Mouse (Mus musculus) c-Kit-positive CD71-positive TER-119-positive erythroid progenitor cells, embryonic 14.5 days (primary cell): ENCODE data around the gene Pelo.
A peak's percentile ranks its signal among the peaks of the same experiment; 100 is the strongest.

Source experiments
- DNase-seq: peaks from one replicate; pipeline ENCODE4 v3.0.0-alpha.2; 2013; ENCODE audit warnings: low spot score

Gene Pelo

GRCm38 (mm10) chr13:115096216-115096615, 6.2 kb upstream of the Pelo start:
- no peak for DNase-seq

GRCm38 (mm10) chr13:115095392-115095791, 5.4 kb upstream of the Pelo start:
- no peak for DNase-seq

- no peak for DNase-seq
Measured at GRCm38 (mm10) chr13:115091511-115091910, 1.5 kb upstream of the Pelo start.

DNA sequence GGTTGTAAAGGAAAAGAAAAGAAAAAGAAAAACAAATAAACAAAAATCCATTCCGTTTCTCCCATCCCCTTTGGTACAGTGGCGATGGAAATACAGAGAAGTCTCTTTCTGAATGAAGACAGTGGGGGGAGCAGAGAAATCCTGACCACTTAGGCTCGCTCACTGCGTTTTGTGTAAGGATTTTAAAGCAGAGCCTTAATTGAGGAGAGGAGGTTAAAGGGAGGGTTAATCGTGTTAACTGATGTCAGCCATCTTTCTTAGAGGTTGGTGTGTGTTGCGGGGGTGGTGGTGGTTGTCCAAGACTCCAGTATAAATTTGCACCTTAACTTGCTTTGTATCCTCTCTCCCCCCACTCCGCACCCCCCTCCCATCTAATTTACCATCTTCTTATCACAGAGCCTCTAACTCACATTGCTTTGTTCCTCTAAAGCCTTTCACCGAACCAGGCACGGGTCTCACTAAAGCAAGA, 1.0 kb upstream of the Pelo start:
- DNase-seq: no peak

DNA sequence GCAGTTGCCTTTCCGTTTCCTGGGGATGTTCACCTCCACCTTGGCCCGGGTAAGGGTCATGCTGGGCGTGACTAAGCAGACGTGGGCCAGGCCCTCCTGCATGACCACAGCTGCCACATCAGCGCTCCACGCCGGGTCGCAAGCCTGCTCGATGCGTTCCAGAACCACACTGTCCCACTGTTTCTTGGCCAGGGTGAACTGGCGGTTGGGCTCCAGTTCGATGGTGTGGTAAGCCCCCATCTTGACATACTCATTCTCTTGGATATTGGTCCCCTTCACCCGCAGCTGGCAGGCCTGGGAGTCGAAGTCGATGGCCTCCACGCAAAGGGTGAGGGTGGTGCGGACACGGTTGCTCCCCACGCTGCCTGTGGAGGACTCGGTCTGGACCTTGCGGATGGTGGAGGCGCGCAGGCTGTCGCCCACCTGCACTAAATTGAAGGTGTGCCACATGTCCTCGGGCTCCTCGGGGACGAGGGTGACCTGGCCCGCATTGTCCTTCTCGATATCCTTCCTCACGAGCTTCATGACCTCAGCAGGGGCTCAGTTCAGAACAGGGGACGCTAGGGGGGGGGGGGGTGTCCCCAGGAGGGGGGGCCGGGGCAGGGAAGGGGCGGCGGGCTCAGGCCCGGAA, 476 bp downstream of the Pelo start:
- DNase-seq: peak; percentile 23

GRCm38 (mm10) chr13:115089020-115089394, 979 bp downstream of the Pelo start:
- no peak for DNase-seq

GRCm38 (mm10) chr13:115085974-115086373, 4.0 kb downstream of the Pelo start:
- DNase-seq: no peak

- DNase-seq: no peak
Measured at GRCm38 (mm10) chr13:115082339-115082738, 7.6 kb downstream of the Pelo start.

GRCm38 (mm10) chr13:115079996-115080585, 9.9 kb downstream of the Pelo start:
- DNase-seq: no peak

DNA sequence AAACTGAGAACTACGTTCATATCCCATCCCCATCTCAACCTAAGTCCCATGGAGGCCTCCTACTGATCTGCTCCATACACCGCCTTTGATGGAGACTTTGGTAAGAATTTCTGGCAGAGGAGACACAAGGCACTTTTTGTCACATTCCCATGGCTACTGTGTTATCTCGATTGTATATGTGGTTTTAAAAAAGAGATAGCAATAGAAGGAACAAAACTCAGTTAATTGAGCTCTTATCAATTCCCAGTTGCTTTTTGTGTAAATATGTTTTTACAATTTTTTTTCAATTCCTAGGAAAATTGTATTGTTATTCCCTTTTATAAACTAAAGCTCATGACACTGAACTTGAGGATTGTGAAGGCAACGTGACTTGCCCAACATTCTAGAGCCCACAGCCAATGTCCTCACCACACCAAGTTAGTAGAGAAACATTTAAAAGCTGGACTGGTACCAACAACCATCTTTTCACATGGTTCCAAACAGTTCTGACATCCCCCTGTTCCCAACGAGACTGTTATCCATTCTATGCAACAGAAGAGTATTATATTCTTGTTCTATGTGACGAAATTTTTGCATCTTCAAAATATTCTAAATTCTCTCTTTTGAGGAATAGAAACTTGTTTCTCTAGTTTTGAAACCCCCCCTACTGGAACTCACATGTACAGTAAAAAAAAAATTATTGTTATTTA, 10.8 kb downstream of the Pelo start:
- no peak for DNase-seq

- no peak for DNase-seq
Measured at GRCm38 (mm10) chr13:115077346-115078134, 12.4 kb downstream of the Pelo start.

GRCm38 (mm10) chr13:115072386-115072785, 17.6 kb downstream of the Pelo start:
- no peak for DNase-seq

GRCm38 (mm10) chr13:115071431-115071830, 18.6 kb downstream of the Pelo start:
- DNase-seq: no peak

DNA sequence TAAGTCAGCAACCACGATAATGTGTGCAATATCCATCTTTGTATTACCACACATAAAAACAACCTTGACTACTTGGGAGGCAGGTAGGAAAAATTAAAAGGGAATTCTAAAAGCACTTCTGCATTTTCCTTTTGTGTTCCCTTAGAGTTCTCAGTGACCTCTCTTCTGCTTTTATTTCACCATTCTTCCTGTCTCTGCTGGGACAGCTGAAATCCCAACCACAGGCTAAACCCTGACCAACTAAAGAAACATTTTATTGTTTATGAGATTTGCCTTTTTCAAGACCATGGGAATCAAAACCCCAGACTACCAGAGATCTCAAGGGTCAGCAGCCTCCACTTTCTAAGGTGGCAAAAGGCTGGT, 22.0 kb downstream of the Pelo start:
- DNase-seq: no peak

GRCm38 (mm10) chr13:115067324-115067967, 22.5 kb downstream of the Pelo start:
- DNase-seq: no peak

DNA sequence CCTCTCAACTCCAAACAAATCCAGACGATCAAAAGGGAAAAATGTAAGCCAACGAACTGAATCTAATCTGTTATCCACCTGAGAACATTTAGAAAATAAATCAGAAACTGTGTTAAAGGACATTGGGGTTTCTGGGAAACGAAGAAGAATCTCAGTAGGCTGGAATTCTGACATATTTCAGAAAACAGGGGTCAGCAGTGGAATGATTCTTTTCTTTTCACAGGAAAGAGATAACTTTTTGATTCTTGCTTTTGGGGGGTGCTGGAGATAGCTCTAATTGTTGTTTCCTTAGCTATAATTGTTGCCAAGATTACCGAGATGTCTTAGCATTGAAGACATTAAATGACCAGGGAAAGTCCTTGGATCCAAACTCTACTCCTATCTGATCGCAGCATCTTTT, 32.4 kb downstream of the Pelo start:
- no peak for DNase-seq

DNA sequence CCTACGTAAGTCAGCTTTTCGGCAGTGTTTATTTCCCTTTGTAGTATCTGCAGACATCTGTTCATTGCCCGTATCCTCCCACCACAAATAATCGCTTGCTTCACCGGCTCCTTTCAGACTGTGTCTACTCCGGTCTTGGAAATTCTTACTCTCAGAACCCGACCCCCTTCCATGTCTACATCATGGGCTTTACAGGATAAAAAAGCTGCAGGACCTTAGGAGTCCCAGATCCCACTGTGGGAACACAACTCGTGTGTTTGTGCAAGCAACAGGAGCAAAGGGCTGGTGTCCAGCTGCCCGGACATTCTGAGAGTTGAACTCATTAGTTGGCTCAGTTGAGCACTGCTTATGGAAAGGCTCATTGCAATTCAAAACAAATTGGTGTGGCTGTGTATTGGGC, 35.2 kb downstream of the Pelo start:
- no peak for DNase-seq

- DNase-seq: no peak
Measured at GRCm38 (mm10) chr13:115052568-115052967, 37.4 kb downstream of the Pelo start.

DNA sequence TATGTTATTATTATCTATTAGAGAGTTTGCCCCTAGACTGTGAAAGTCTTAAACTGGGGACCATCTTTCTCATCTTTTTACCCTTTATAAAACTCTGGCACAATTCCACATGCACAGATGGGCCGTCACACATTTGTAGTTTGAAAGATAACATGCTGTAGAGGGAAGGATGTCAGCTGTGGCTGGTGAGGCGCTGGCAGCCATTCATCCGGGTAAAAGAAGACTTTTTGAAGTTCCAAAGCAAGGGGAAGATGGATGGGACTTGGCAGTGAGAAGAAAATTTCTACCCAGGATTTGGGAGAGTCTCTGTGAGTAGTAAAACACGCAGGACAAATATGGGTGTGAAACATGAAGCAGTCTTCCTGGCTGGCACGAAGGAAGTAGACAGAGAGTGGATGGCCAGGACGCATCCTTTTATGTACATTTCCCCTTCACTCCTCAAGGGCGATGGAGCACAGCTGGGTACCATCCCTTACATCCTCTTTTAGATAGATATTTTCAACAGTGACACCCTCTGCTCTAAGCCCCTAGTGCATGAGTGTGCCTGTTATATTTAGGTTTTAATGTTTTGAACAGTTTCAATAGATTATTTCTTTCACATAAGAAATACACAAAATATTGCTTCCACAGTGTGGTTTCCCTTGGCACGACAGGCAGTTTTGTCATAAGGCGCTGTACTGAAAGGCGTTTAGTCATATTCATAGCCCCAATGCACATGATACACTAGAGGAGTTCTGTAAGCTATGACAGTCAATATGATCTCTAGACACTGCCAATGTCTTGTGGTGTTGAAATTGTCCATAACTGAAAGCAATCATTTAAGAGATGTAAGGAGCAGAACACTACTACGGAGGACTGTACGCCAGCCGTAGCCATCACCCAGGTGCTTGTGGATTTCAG, 39.1 kb downstream of the Pelo start:
- no peak for DNase-seq

- DNase-seq: no peak
Measured at GRCm38 (mm10) chr13:115042652-115043051, 47.3 kb downstream of the Pelo start.
